Mouse (Mus musculus) thymus, adult 2 months (tissue): ENCODE results near the gene Ccdc69.

Source experiments
- CTCF ChIP-seq: fragments of 200-500 bp; IDR thresholded peaks from 2 replicates; pipeline ENCODE4 v1.5.1; 2012; ENCODE audit warnings: mild to moderate bottlenecking, control low read depth, low read length, moderate library complexity, borderline replicate concordance; ENCODE audit not compliant: control insufficient read depth, poor library complexity, insufficient read depth; ENCODE audit errors: extremely low read depth
- POLR2A ChIP-seq: fragments of 200-500 bp; IDR thresholded peaks from 2 replicates; pipeline ENCODE4 v1.6.1; 2012; ENCODE audit warnings: mild to moderate bottlenecking, low read length, control low read depth, moderate library complexity; ENCODE audit not compliant: control insufficient read depth, poor library complexity, insufficient read depth; ENCODE audit errors: extremely low read depth

DNA sequence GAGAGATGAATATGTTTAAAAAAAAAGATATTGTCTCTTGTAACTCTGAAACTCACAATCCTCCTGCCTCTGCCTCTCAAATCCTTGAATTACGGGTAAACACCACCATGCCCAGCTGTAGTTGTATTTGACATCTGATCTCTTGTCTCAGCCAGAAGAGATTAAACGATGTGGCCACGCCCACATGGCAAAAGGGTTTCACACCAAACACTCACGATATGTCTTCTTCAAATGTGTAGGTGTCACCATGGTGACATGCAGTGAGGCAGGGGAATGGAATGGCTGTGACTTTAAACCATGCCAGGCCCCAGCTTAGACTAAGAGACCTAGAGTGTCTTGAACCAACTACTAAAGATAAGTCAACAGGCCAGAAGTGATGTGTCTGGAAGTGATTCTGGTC is 11.0 kb downstream of the Ccdc69 start:
- TF ChIP-seq POLR2A (no peak), CTCF (no peak)
